Mouse (Mus musculus) mammary gland, adult 2 months (tissue): ENCODE results near the gene Smlr1. TPM values are rescaled to one million over a fixed set of nuclear protein-coding genes. Genes with fewer than 3 reads are reported as not detected.

Experiments
- polyA plus RNA-seq: library from polyadenylated mRNA; depleted of rRNA; stranded (reverse); fragments of >200 nt; gene quantifications from 2 replicates; pipeline ENCODE4 v1.2.3, GENCODE M21; 2012; ENCODE audit warnings: low replicate concordance; rRNA removed

Gene Smlr1
- polyA plus RNA-seq: not detected in 2 replicates

DNA sequence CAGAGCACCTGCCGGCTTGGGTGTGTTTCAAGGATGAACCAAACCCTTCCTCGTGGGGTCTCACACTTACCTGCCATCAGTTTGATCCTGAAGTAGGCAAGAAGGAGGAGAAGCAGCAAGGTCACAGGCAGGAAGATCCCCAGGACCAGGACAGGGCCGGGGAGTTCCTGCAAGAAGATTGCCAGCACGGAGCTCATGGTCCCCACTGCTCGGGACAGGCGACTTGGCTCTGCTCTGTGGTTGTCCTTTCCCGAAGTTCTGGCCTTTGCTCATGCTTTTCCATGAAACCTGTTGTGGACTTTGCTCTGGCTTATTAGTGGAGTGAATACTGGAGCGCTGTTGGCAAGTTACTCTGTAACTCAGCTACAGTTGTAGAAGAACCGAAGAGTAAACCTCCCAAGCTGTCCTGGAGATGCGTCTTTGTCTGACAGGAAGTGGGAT, at the start of gene Smlr1:
Gene Smlr1, minus strand, starts transcription at position 377 of the 441 bp plus-strand sequence.

Other genes starting within 250 kb of the Smlr1 start
- gene Akap7, start 228.4 kb downstream of the Smlr1 start, polyA plus RNA-seq: 2.4 and 8.4 TPM in 2 replicates
- gene Epb41l2, start 176.5 kb downstream of the Smlr1 start, polyA plus RNA-seq: 59.0 and 89.1 TPM in 2 replicates